Mouse (Mus musculus): ENCODE measurements around the gene Cenpo. TPM values are rescaled to one million over a fixed set of nuclear protein-coding genes. Genes with fewer than 3 reads are reported as not detected.
A peak's percentile ranks its signal among the peaks of the same experiment; 100 is the strongest.
"Not testable (repeated sequence)": the region's sequence is repeated elsewhere in the genome, so short reads cannot be mapped to it uniquely, and the experiment has no call there.

The Cenpo gene
- polyA plus RNA-seq (2017; shearing (Covaris generic)), result 10 to 100 TPM; 20.3 to 31.7 (median 20.6) TPM

- peak; percentile 95 for ATAC-seq
These were observed at the start of gene Cenpo, which contains the start of gene Ptrhd1 for GRCm38 (mm10) chr12:4233572-4234508. TSS of gene Cenpo (minus strand) at chr12:4234294. TSS of gene Ptrhd1 (plus strand) at chr12:4234027.

GRCm38 (mm10) chr12:4279878-4280277, 45.8 kb upstream of the Cenpo start:
- ATAC-seq, result no peak

GRCm38 (mm10) chr12:4278978-4279755, 45.1 kb upstream of the Cenpo start:
- ATAC-seq, result no peak

GRCm38 (mm10) chr12:4271078-4271477, 37.0 kb upstream of the Cenpo start:
- no peak for ATAC-seq

- no peak for ATAC-seq
These were observed 33.7 kb upstream of the Cenpo start for GRCm38 (mm10) chr12:4267765-4268164.

GRCm38 (mm10) chr12:4252742-4253655, 18.9 kb upstream of the Cenpo start:
- ATAC-seq, result no peak

- ATAC-seq, result no peak
These were observed 15.7 kb upstream of the Cenpo start for GRCm38 (mm10) chr12:4249786-4250185.

DNA sequence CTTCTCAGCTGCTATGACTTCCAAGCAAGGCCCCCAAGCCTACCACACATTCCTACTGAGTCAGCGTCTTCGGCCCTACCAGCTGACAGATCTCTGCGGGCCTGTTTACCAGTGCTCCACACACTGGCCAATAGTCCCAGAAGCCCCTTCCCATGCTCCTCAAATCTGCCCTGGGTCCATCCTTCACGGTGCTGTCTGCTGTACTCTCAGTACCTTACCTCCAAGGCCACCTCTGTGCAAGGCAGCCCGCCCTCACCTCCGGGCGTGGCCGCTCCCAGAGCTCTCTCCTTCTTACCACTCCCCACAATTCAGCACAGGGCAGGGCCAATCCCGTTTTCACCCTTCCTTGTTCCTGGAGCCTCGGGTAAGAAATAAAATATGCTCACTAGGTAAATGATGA, 11.6 kb upstream of the Cenpo start:
- no peak for ATAC-seq

- no peak for ATAC-seq
These were observed 9.7 kb upstream of the Cenpo start for GRCm38 (mm10) chr12:4243805-4244204.

- not testable (repeated sequence) for ATAC-seq
These were observed 6.2 kb upstream of the Cenpo start for GRCm38 (mm10) chr12:4240281-4240680.

DNA sequence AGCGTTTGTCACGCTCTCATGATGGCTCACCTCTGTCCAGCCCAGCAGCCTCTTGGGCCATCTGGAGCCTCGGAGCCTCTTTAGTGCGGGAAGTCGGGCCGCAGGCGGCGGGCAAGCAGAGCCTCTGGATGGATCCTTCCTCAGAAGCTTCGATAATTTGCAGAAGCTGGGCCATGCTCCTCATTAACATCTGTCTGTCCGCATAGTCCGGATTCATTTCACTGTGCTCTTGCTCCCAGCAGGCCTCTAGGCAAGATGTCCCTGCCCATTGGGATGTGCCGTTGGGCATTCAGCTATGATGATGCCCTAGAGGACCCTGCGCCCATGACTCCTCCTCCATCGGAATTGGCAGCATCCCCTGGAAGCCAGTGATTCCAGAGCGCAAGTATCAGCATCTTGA, 3.4 kb upstream of the Cenpo start:
- no peak for ATAC-seq

DNA sequence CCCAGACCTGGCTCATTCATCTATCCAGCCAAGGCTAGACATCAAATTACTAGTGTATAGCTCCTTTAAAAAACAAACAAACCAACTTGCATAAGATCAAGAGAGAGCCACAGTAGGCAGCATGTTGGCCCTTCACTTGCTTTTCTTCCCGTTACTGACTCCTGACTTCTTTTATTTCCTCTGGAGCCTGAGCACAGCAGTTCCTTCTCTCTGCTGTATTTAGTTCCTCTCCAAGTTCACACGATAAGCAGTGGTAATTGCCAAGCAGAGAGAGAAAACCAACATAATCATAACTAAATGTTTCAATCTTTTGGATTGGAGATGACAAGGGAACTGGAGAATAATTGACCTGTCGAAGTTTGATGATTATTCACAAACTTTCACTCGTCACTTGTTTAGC, 1.3 kb downstream of the Cenpo start:
- ATAC-seq, result no peak

GRCm38 (mm10) chr12:4230156-4230555, 3.9 kb downstream of the Cenpo start:
- no peak for ATAC-seq

DNA sequence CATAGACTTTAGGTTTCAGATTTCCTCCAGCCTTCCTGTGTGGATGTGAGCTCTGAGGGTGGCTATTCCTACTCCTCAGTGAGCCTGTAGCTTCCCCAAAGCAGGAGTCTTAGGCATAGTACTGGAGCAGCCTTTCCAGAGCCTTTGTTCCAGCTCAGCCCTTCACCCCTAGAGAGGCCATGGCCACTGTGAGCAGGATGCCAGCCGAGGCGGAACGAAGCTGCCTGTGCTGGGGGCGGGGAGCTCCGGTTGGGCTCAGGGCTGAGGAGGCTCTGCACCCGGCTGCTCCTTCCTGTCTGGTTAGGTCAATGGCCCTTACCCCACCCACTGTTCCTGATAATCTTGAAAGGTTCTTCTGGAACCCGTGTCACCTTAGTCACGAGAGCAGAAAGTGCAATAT, 21.2 kb downstream of the Cenpo start:
- no peak for ATAC-seq

DNA sequence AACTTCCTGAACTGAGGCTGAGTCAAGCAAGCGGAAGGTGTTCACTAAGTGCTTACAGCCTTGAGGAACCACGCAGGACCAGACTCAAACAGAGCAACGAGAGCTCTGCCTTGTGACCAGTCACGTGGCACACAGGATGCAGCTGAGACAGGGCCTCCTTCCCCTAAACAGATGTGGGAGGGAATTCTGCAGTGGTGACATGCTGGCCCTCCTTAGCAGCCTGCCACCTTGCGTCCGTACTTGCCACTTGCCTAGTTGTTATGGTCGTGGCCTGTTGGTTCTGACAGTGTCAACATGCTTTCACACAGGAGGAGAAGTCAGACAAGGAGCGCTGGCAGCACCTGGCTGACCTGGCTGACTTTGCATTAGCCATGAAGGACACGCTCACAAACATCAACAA, 22.9 kb downstream of the Cenpo start:
- ATAC-seq, result no peak

DNA sequence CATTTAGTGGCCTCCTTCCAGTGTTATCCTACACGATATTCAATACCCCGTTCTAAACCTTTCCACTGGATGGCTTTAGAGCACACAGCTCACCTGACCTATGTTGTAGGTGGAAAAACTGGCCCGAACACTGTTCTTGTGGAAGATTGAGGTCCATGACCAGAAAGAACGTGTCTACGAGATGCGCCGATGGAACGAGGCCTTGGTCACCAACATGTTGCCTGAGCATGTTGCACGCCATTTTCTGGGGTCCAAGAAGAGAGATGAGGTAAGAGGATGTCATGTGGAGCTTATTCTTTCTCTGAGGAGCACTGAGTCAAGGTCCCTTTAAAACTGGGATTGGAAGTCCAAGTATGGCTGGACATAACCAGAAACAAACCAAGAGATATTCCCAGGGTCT, 24.9 kb downstream of the Cenpo start:
- no peak for ATAC-seq

- peak; percentile 85 for ATAC-seq
These were observed 25.5 kb downstream of the Cenpo start for GRCm38 (mm10) chr12:4208405-4209133.

DNA sequence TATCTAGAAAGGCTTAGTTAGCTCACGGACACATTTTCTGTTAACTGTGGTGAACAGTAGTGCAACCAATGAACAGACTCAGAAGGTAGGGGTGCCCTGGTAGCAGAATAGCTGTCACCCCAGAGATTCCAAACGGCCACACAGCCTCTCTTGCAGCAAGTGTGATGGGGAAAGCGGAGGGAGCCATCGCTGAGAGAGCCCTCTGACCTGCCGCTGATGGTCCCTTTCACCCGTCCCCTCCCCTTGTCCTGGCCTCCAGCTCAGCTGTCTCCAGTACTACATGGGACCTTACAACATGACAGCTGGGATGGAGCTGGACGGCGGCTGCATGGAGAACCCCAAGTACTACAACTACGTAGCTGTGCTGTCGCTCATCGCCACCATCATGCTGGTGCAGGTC, 28.0 kb downstream of the Cenpo start:
- ATAC-seq, result no peak

GRCm38 (mm10) chr12:4202206-4202605, 31.9 kb downstream of the Cenpo start:
- no peak for ATAC-seq

GRCm38 (mm10) chr12:4201454-4202200, 32.5 kb downstream of the Cenpo start:
- no peak for ATAC-seq

GRCm38 (mm10) chr12:4199271-4199670, 34.8 kb downstream of the Cenpo start:
- no peak for ATAC-seq

All from inflammation-experienced regulatory T-cells, adult 6 months (primary cell).